Mouse (Mus musculus) heart, postnatal 36 days (tissue): Measurements from ENCODE around the gene Fars2. TPM values are rescaled to one million over a fixed set of nuclear protein-coding genes. Genes with fewer than 3 reads are reported as not detected.
"Not testable (repeated sequence)": the region's sequence is repeated elsewhere in the genome, so short reads cannot be mapped to it uniquely, and the experiment has no call there.

Experiments
- DNase-seq, 2 experiments: peaks; one replicate each; pipeline ENCODE4 v3.0.0; 2021 to 2022
- intact Hi-C: fragments of 180-260 bp; cut with DNase I; formaldehyde crosslinking; loops from one replicate; pipeline ENCODE4 v1.15.1; 2025
- total RNA-seq, 2 experiments: library from RNA; stranded (reverse); gene quantifications; 2 replicates each; pipeline ENCODE4 v1.2.3; 2021

Gene Fars2
- total RNA-seq, 2 experiments from 2014 or later, result 79.2 to 87.6 TPM

GRCm38 (mm10) chr13:36357469-36357868, 240.3 kb downstream of the Fars2 start:
- intact Hi-C loops, result no loop called here
- DNase-seq, result no peak

GRCm38 (mm10) chr13:36361419-36361818, 244.2 kb downstream of the Fars2 start:
- no peak for DNase-seq
- intact Hi-C loops, result no loop called here

GRCm38 (mm10) chr13:36365719-36366118, 248.5 kb downstream of the Fars2 start:
- intact Hi-C loops, DNase-seq: not testable (repeated sequence)

GRCm38 (mm10) chr13:36366304-36366703, 249.1 kb downstream of the Fars2 start:
- intact Hi-C loops, result no loop called here
- DNase-seq, result no peak

- intact Hi-C loops, result no loop called here
Measured at GRCm38 (mm10) chr13:36367712-36368491, 250.7 kb downstream of the Fars2 start.

GRCm38 (mm10) chr13:36368799-36369198, 251.6 kb downstream of the Fars2 start:
- DNase-seq, result no peak
- intact Hi-C loops, result no loop called here

More at GRCm38 (mm10) chr13:36367712-36368491, 250.7 kb downstream of the Fars2 start:
- no peak for DNase-seq

- intact Hi-C loops, result no loop called here
Measured at GRCm38 (mm10) chr13:36369400-36369799, 252.2 kb downstream of the Fars2 start.

GRCm38 (mm10) chr13:36383236-36383635, 266.0 kb downstream of the Fars2 start:
- DNase-seq, result no peak
- intact Hi-C loops, result no loop called here

More at GRCm38 (mm10) chr13:36369400-36369799, 252.2 kb downstream of the Fars2 start:
- no peak for DNase-seq

GRCm38 (mm10) chr13:36386074-36386473, 268.9 kb downstream of the Fars2 start:
- no peak for DNase-seq
- intact Hi-C loops, result no loop called here

GRCm38 (mm10) chr13:36391936-36392335, 274.7 kb downstream of the Fars2 start:
- DNase-seq, result no peak
- intact Hi-C loops, result no loop called here

GRCm38 (mm10) chr13:36392666-36393065, 275.5 kb downstream of the Fars2 start:
- intact Hi-C loops, result no loop called here
- no peak for DNase-seq

- DNase-seq, result no peak
- intact Hi-C loops, result no loop called here
Measured at GRCm38 (mm10) chr13:36401011-36401410, 283.8 kb downstream of the Fars2 start.

GRCm38 (mm10) chr13:36413276-36413675, 296.1 kb downstream of the Fars2 start:
- intact Hi-C loops, result no loop called here

GRCm38 (mm10) chr13:36415176-36415575, 298.0 kb downstream of the Fars2 start:
- intact Hi-C loops, result no loop called here
- DNase-seq, result no peak

More at GRCm38 (mm10) chr13:36413276-36413675, 296.1 kb downstream of the Fars2 start:
- no peak for DNase-seq

- no peak for DNase-seq
- intact Hi-C loops, result no loop called here
Measured at GRCm38 (mm10) chr13:36416546-36416945, 299.3 kb downstream of the Fars2 start.

- intact Hi-C loops, result no loop called here
- no peak for DNase-seq
Measured at GRCm38 (mm10) chr13:36419357-36419756, 302.1 kb downstream of the Fars2 start.

- DNase-seq, result no peak
- intact Hi-C loops, result no loop called here
Measured at GRCm38 (mm10) chr13:36422446-36422845, 305.2 kb downstream of the Fars2 start.

- intact Hi-C loops, DNase-seq: not testable (repeated sequence)
Measured at GRCm38 (mm10) chr13:36425824-36426705, 308.9 kb downstream of the Fars2 start.

GRCm38 (mm10) chr13:36429500-36430189, 312.4 kb downstream of the Fars2 start:
- intact Hi-C loops, result no loop called here
- DNase-seq, result no peak

- DNase-seq, result no peak
- intact Hi-C loops, result no loop called here
Measured at GRCm38 (mm10) chr13:36430420-36431114, 313.4 kb downstream of the Fars2 start.
